Mouse (Mus musculus) neural tube, embryonic 13.5 days (tissue): ENCODE data around the gene Gpat3. TPM values are rescaled to one million over a fixed set of nuclear protein-coding genes. Genes with fewer than 3 reads are reported as not detected.

Source experiments
- ATAC-seq: fragments of 200-750 bp; cut with Nextera tagmentation; 2 replicates; pipeline ENCODE4 v1.8.0; 2017; ENCODE audit warnings: low read depth, mild to moderate bottlenecking, moderate TSS enrichment, moderate library complexity
- H3K27ac ChIP-seq: fragments of 300-500 bp; sonication (generic); replicated peaks from 2 replicates; pipeline ENCODE4 v1.5.1; 2015; ENCODE audit warnings: moderate library complexity, mild to moderate bottlenecking, inconsistent platforms
- H3K27me3 ChIP-seq: fragments of 300-500 bp; sonication (generic); 2 replicates; pipeline ENCODE4 v1.6.1; 2015; ENCODE audit warnings: mild to moderate bottlenecking, inconsistent platforms
- H3K36me3 ChIP-seq: fragments of 300-500 bp; sonication (generic); 2 replicates; pipeline ENCODE4 v1.6.1; 2015; ENCODE audit warnings: mild to moderate bottlenecking, inconsistent platforms
- H3K4me1 ChIP-seq: fragments of 300-500 bp; sonication (generic); replicated peaks from 2 replicates; pipeline ENCODE4 v1.6.1; 2015; ENCODE audit warnings: inconsistent platforms
- H3K4me2 ChIP-seq: fragments of 300-500 bp; sonication (generic); 2 replicates; pipeline ENCODE4 v1.6.1; 2015; ENCODE audit warnings: inconsistent platforms, mild to moderate bottlenecking, moderate library complexity
- H3K4me3 ChIP-seq: fragments of 300-500 bp; sonication (generic); 2 replicates; pipeline ENCODE4 v1.5.1; 2015; ENCODE audit warnings: mild to moderate bottlenecking, inconsistent platforms
- H3K9ac ChIP-seq: fragments of 300-500 bp; sonication (generic); 2 replicates; pipeline ENCODE4 v1.6.1; 2015; ENCODE audit warnings: moderate library complexity, mild to moderate bottlenecking, inconsistent platforms
- H3K9me3 ChIP-seq: fragments of 300-500 bp; sonication (generic); 2 replicates; pipeline ENCODE4 v1.6.1; 2016; ENCODE audit warnings: inconsistent platforms
- WGBS: fragments of 180-500 bp; shearing (Covaris S2); methylation state at CpG from one replicate; pipeline ENCODE4 v1.1.7; 2015; 5-methylcytosine and 5-hydroxymethylcytosine counted together
- polyA plus RNA-seq: library from polyadenylated mRNA; unstranded; fragments of >200 nt; fragmentation: Nextera tagmentation; extraction: Ambion mirVana; gene quantifications from 2 replicates; pipeline ENCODE4 v1.2.1, GENCODE M21; 2015

The Gpat3 gene
- polyA plus RNA-seq, 1 experiment from 2014 or later, result 1.5 TPM

DNA sequence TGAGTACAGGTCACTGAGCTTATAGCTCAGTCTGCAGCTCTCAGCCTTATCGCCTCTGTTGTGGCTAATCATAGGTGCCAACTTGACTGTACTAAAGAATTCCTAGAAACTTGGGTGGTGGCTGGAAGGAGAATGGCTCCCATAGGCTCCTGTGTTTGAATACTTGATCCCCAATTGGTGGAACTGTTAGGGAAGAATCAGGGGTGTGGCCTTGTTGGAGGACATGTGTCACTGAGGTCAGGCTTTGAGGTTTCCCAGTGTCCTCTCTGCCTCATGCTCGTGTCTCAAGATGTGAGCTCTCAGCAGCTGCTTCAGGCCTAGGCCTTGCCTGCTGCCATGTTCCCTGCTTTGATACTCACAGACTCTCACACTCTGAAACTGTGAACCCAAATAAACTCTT is 11.7 kb upstream of the Gpat3 start:
- no peak overlapping the region for H3K27ac ChIP-seq
- H3K36me3 ChIP-seq, result no peaks in the 10 kb centered on the region
- no peak overlapping the region for H3K4me3 ChIP-seq
- no peaks in the 10 kb centered on the region for H3K4me1 ChIP-seq
- no peaks in the 10 kb centered on the region for H3K9me3 ChIP-seq
- no peak overlapping the region for H3K4me2 ChIP-seq
- H3K27me3 ChIP-seq, result no peaks in the 10 kb centered on the region
- H3K9ac ChIP-seq, result no peak overlapping the region
- WGBS, result 90% methylated on average over 2 of the region's 2 CpGs
- no peak for ATAC-seq

DNA sequence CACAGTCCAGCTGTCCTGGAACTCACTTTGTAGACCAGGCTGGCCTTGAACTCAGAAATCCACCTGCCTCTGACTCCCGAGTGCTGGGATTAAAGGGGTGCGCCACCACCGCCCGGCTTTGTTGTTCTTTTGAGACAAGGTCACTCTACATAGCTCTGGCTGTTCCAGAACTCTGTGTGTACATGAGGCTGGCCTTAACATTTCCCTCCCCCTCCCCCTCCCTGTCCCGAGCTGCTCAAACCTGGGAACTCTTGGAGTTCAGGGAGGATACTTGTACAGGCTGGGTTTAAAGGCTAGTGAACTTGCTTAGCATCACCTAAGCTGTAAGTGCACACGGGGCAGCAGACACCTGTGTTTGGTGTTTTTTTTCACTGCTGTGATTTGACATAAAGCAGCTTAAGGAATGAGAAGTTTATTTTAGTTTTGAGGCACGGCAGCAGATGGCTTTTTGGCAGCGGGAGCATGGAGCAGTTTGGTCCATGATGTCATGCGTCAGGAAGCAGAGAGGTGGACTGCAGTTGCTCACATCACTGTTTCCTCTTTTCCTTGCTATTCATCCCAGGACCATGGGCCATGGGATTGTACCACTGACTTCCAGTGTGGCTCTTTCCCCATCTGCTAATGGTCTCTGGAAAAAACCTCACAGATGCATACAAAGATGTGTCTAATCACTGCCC is 9.5 kb upstream of the Gpat3 start:
- no peak for ATAC-seq
- H3K27ac ChIP-seq, result no peak overlapping the region
- no peaks in the 10 kb centered on the region for H3K4me1 ChIP-seq
- no peaks in the 10 kb centered on the region for H3K27me3 ChIP-seq
- H3K4me3 ChIP-seq, result no peak overlapping the region
- no peak overlapping the region for H3K9ac ChIP-seq
- H3K4me2 ChIP-seq, result no peak overlapping the region
- no peaks in the 10 kb centered on the region for H3K9me3 ChIP-seq
- WGBS, result 78% methylated on average over 9 of the region's 9 CpGs
- no peaks in the 10 kb centered on the region for H3K36me3 ChIP-seq

GRCm38 (mm10) chr5:100837907-100838306 is 7.6 kb upstream of the Gpat3 start:
- no peaks in the 10 kb centered on the region for H3K27me3 ChIP-seq
- H3K27ac ChIP-seq, result no peak overlapping the region
- WGBS, result 92% methylated on average over 7 of the region's 7 CpGs
- peaks cover 10% of the 10 kb centered on the region; the same call in 1 of the 2 replicates for H3K9me3 ChIP-seq
- no peak overlapping the region for H3K4me2 ChIP-seq
- H3K36me3 ChIP-seq, result no peaks in the 10 kb centered on the region
- H3K4me3 ChIP-seq, result no peak overlapping the region
- no peak for ATAC-seq
- no peak overlapping the region for H3K9ac ChIP-seq
- no peaks in the 10 kb centered on the region for H3K4me1 ChIP-seq

GRCm38 (mm10) chr5:100844485-100844884 is 1.0 kb upstream of the Gpat3 start:
- ATAC-seq, result no peak
- Histone ChIP-seq H3K4me1 (peaks cover 24% of the 10 kb centered on the region), H3K27me3 (peaks cover 64% of the 10 kb centered on the region), H3K9ac (no peak overlapping the region), H3K4me2 (no peak overlapping the region), H3K27ac (no peak overlapping the region), H3K36me3 (no peaks in the 10 kb centered on the region), H3K9me3 (peaks cover 10% of the 10 kb centered on the region; the same call in 1 of the 2 replicates), H3K4me3 (no peak overlapping the region)
- 48% methylated on average over 3 of the region's 3 CpGs for WGBS

GRCm38 (mm10) chr5:100845848-100846598 is 510 bp downstream of the Gpat3 start:
- Histone ChIP-seq H3K4me1 (peaks cover 24% of the 10 kb centered on the region), H3K4me2 (peak overlapping the region; percentile 99), H3K4me3 (peak overlapping the region; percentile 60), H3K36me3 (no peaks in the 10 kb centered on the region), H3K9me3 (peaks cover 10% of the 10 kb centered on the region; the same call in 1 of the 2 replicates), H3K27ac (no peak overlapping the region), H3K9ac (peak overlapping the region; percentile 65), H3K27me3 (peaks cover 64% of the 10 kb centered on the region)
- ATAC-seq, result peak; percentile 71
- under 1% methylated on average over 49 of the region's 52 CpGs for WGBS

- peaks cover 64% of the 10 kb centered on the region for H3K27me3 ChIP-seq
- no peak overlapping the region for H3K27ac ChIP-seq
Observed at GRCm38 (mm10) chr5:100846599-100846920, 1.0 kb downstream of the Gpat3 start.

DNA sequence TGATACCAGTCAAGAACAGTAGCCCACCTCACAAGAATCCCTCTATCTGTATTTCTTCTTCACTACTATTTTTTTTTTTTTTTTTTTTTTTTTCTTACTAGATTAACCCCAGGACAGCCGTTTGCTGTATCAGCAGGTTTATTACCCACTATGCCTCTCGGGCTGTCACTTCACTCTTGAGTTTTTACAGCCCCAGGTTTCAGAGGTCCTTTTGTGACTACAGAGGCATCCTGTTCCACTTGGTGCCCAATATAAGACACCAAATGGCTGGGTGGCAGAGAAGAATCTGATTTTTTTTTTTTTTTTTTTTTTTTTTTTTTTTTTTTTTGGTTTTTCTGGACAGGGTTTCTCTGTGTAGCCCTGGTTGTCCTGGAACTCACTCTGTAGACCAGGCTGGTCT is 1.6 kb downstream of the Gpat3 start:
- H3K9me3 ChIP-seq, result 0 out of 2 replicates have a peak, but pooled peaks cover 5% of the 10 kb centered on the region
- no peak for ATAC-seq
- 7% methylated on average over 2 of the region's 2 CpGs for WGBS
- peaks cover 64% of the 10 kb centered on the region for H3K27me3 ChIP-seq
- peak overlapping the region; percentile 99 for H3K4me2 ChIP-seq
- H3K4me1 ChIP-seq, result peaks cover 24% of the 10 kb centered on the region
- H3K9ac ChIP-seq, result peak overlapping the region; percentile 65; the same call in 1 of the 2 replicates
- no peak overlapping the region for H3K27ac ChIP-seq
- peak overlapping the region; percentile 60 for H3K4me3 ChIP-seq
- H3K36me3 ChIP-seq, result no peaks in the 10 kb centered on the region

More at GRCm38 (mm10) chr5:100846599-100846920, 1.0 kb downstream of the Gpat3 start:
- Histone ChIP-seq H3K4me1 (peaks cover 24% of the 10 kb centered on the region), H3K9ac (peak overlapping the region; percentile 65), H3K4me2 (peak overlapping the region; percentile 99), H3K36me3 (no peaks in the 10 kb centered on the region), H3K4me3 (peak overlapping the region; percentile 60), H3K9me3 (peaks cover 10% of the 10 kb centered on the region; the same call in 1 of the 2 replicates)
- WGBS, result 1% methylated on average over 22 of the region's 22 CpGs
- ATAC-seq, result no peak

GRCm38 (mm10) chr5:100853963-100854362 is 8.4 kb downstream of the Gpat3 start:
- Histone ChIP-seq H3K27ac (no peak overlapping the region), H3K9me3 (no peaks in the 10 kb centered on the region), H3K36me3 (no peaks in the 10 kb centered on the region), H3K4me3 (no peak overlapping the region), H3K27me3 (peaks cover 4% of the 10 kb centered on the region; the same call in 1 of the 2 replicates), H3K4me1 (no peaks in the 10 kb centered on the region), H3K4me2 (no peak overlapping the region), H3K9ac (no peak overlapping the region)
- no peak for ATAC-seq
- WGBS, result 87% methylated on average over 4 of the region's 4 CpGs

GRCm38 (mm10) chr5:100856552-100856951 is 11.0 kb downstream of the Gpat3 start:
- no peaks in the 10 kb centered on the region for H3K9me3 ChIP-seq
- H3K4me2 ChIP-seq, result no peak overlapping the region
- no peak overlapping the region for H3K9ac ChIP-seq
- H3K27ac ChIP-seq, result no peak overlapping the region
- no peak overlapping the region for H3K4me3 ChIP-seq
- no peak for ATAC-seq
- WGBS, result 84% methylated on average over 3 of the region's 3 CpGs
- no peaks in the 10 kb centered on the region for H3K27me3 ChIP-seq
- H3K4me1 ChIP-seq, result no peaks in the 10 kb centered on the region
- H3K36me3 ChIP-seq, result no peaks in the 10 kb centered on the region

DNA sequence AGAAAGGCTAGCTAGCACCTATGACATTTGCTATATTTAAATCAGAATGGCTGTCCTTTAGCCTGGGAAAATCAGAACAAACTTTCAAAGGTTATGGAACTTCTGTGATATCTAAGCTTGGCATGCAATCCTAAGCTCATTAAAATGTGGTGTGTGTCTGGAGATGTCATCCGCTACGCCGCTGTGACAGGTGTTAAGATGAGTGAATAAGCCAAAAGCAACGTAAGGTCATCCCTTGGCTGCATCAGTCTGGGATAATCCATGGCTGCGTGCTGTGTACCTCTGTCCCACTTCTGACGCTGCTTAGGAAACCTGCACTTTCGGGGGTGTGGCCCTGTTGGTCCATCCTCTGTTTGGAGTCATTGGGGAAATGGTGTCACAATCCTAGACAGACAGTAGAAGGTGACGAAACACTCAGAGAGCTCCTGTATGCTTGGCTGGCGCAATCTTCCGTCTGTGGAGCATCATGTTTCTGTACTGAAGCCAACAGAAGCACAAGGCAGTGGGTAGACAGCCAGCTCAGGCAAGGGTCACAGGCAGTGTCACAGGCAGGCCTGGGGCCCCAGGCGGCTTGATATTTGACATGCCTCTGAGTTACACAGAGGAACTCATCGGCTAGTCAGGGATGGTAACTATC is 15.0 kb downstream of the Gpat3 start:
- ATAC-seq, result no peak
- WGBS, result 83% methylated on average over 12 of the region's 12 CpGs
- H3K4me3 ChIP-seq, result no peak overlapping the region
- H3K9me3 ChIP-seq, result no peaks in the 10 kb centered on the region
- H3K36me3 ChIP-seq, result no peaks in the 10 kb centered on the region
- H3K27me3 ChIP-seq, result no peaks in the 10 kb centered on the region
- H3K27ac ChIP-seq, result no peak overlapping the region
- H3K4me2 ChIP-seq, result no peak overlapping the region
- no peak overlapping the region for H3K9ac ChIP-seq
- H3K4me1 ChIP-seq, result no peaks in the 10 kb centered on the region

GRCm38 (mm10) chr5:100861140-100861539 is 15.6 kb downstream of the Gpat3 start:
- H3K4me2 ChIP-seq, result no peak overlapping the region
- H3K9ac ChIP-seq, result no peak overlapping the region
- H3K4me3 ChIP-seq, result no peak overlapping the region
- H3K27me3 ChIP-seq, result no peaks in the 10 kb centered on the region
- no peaks in the 10 kb centered on the region for H3K36me3 ChIP-seq
- WGBS, result 79% methylated on average over 4 of the region's 4 CpGs
- H3K4me1 ChIP-seq, result no peaks in the 10 kb centered on the region
- no peak overlapping the region for H3K27ac ChIP-seq
- no peaks in the 10 kb centered on the region for H3K9me3 ChIP-seq
- ATAC-seq, result no peak

DNA sequence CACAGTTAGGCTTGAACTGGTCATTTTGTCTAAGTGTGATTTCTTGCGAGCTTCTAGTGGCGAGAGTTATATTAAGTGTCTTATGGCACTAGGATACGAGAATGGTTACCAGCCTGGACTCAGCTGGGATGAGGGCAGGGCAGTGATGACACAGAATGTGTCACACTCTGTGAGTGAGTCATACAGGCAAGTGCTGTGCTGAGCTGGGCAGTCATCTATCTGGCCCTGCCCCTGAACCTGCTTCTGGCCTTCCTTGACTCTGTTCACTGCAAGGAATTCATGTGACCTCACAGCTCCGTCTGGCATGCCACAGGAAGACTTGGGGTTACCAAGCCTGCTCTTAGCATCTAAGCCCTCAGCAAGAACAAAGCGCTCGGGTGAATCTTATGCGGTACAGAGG is 16.3 kb downstream of the Gpat3 start:
- no peaks in the 10 kb centered on the region for H3K9me3 ChIP-seq
- no peak overlapping the region for H3K4me2 ChIP-seq
- no peak for ATAC-seq
- WGBS, result 84% methylated on average over 7 of the region's 7 CpGs
- no peaks in the 10 kb centered on the region for H3K27me3 ChIP-seq
- H3K4me1 ChIP-seq, result no peaks in the 10 kb centered on the region
- H3K9ac ChIP-seq, result no peak overlapping the region
- H3K36me3 ChIP-seq, result no peaks in the 10 kb centered on the region
- no peak overlapping the region for H3K4me3 ChIP-seq
- H3K27ac ChIP-seq, result no peak overlapping the region
